Mouse (Mus musculus) v-Abl transformed pro-B cells (cell line): ENCODE data around the gene Kcnc4.

ENCODE experiments used
- in situ Hi-C, 2 experiments: fragments of 400-800 bp; cut with MboI; formaldehyde crosslinking; loops; one replicate each; pipeline ENCODE4 v1.15.1; 2025; ENCODE audit not compliant: unreplicated experiment in 2 of 2

The Kcnc4 gene

DNA sequence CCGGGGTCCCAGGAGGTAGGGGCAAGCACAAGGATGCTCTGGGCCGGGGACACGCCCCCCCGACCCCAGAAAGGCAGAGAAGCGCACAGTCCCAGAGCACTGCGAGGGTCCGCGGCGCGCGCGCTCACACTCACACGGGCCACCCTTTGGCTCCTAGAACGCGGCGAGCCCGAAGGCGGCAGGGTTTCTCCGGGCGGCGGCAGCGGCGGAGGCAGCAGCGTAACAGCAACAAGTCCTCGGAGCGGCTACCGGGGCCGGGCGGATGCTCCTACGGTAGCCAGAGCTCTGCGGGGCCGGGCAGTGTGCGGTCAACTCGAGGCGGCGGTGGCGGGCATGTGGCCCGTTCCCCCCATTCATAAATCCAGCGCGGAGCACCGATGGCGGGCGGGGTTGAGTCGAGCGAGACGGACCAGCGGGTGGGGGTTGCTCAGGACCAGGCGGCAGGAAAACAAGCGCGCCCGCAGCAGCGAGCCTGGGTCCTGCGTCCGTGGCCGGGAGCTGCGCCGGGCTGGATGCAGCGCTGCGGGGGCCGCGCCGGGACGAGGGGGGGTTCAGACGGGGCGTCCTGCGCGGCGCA, at the start of gene Kcnc4:
Kcnc4 (minus strand) TSS at position 357 of the 577 bp plus-strand sequence.
- in situ Hi-C loops, result loop anchor here (25.0 kb wide), 1 partner anchor 1797 kb away; no protein-coding TSS in a partner anchor

DNA sequence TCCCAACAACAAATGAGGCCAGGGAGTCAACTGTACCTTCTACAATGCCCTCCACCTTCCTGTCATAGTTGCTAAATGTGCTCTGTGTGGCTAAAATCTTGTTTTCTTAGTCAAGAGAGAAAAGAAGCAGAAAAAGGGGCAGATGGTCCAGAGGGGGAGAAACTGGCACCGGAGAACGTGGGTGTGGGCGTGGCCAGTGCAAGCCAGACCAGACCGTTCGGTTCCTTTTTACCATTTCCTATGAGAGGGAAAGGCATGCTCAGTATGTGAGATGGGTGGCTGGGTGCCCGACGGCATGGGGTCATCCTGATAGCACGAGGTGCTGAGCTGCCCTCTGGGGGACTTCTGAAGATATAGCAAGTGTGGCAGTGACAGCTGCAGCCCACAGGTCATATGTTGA, 49.3 kb upstream of the Kcnc4 start:
- in situ Hi-C loops, result no loop called here

DNA sequence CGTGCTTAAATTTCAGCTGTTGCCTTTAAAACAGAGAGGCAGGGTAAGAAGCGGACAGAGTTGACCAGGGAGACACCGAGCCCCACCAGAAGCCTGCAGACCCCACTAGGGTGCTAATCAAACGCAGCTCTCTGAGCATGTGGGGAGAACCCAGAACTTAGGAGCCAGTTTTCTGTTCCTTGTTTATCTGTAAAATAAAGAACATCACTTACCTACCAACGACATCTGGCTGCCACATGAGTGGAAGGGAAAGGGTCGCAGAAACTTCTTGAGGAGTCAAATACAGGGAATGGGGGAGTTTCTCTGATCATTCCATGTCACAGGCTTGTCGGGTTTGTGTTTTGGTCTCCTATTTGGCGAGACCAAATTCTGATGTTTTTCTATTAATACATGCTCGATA, 48.6 kb upstream of the Kcnc4 start:
- in situ Hi-C loops, result no loop called here

DNA sequence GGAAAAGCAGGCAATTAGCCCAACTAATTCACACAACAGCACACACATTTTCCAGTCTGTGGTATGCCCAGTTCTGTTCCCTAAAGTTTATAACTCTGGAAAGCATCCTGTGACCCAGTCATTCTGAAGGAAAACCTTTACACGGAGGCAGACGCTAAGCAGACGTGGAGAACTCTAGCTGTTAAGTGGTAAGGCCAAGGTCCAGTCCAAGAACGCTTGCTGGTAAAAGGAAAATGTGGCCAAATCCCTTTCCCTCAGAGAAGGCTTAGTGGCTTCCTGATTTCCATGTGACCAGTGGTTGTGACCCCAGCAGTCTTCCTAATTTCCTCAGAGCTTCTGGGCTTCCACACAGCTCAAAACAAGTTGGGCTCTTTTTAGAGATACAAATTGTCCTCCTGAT, 47.2 kb upstream of the Kcnc4 start:
- in situ Hi-C loops, result no loop called here

DNA sequence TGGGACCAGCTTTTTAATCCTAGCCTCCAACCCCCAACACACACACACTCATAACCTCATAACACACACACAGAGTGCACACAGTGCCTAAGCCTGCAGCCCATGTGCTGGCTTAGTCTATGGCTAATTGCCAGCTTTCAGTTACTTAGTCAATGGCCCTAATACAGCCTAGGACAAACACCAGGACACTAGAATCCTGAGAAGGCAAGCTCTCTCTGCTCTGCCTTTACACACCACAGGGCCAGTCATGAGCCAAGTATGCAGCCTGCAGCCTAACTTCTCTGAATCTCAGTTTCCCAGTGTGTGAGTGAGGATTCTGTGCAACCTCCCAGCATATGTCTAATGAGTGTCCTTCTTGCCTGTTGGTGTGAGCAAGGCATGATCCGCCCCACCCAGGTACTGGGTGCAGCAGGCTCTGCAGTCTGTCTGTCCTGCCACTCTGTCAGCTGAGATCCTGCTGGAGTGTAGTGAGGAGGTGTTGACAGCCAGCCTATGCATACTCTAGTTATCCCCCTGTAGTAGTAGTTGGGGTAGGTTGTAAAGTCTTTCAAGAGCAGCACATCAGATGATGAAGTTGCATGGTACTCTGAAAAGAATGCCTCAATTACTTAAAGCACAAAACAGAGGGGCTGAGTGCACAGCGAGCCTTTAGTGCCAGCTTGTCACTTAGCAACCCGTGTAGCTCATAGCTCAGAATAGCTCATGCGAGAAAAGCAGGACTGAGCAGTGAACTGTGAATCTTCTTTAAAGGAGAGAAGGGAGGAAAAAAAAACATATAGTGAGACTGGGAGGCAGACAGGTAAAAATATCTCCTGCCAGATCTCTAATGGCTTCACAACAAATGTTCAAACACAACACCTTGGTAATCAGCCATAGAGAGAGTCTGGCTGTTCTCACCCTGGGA, 46.4 kb upstream of the Kcnc4 start:
- in situ Hi-C loops, result no loop called here

DNA sequence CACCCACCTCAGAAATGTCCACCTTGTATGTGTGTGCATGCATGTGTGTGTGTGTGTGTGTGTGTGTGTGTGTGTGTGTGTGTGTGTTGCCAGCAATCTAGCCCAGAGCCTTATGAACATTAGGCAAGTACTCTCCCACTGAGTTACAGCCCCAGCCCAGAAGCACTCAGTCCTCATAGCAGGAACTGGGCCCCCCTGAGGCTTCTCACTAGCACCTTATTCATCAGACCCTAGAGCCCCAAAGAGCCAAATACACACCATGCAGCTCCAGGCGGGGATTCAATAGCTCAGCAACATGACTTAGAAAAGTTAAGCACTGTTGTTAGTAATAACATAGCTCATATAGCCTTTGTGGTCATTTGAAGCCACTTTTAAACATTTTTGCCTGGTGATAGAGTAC, 45.2 kb upstream of the Kcnc4 start:
- in situ Hi-C loops, result no loop called here

DNA sequence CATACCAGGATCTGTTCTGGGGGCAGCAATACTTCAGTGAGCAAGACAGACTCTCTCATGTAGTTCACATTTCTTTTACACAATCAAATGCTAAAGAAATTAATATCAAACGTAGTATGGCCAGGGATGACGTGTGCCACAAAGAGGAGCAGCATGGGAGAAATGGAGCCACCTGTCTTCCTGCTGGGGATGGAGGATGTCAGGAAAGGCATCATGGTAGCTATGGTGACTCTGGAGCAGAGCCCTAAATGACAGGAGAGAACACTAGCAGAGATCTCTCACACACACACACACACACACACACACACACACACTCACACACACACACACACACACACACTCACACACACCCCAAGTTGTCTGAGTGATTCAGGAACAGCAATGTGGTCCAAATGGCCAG, 44.4 kb upstream of the Kcnc4 start:
- in situ Hi-C loops, result no loop called here

DNA sequence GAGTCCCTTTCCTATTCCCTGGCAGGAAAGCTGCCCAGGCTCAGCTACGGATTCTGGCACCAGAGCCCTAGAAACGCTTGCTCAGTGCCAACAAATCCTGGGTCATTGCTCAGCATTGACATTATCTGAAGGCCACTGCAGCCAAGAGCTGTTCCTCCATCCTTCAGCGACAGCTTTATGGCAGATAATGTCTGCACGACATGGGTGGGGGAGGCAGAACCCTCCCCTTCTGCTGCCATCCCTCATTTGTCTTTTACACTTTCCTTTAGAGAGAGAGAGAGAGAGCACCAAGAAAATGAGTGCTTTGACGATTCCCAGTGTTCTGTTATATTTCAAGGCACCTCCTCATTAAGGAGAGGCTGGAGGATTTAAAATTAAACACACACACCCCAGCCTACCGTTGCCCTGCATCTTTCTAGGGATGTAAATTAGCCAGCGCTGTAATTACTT, 42.4 kb upstream of the Kcnc4 start:
- in situ Hi-C loops, result no loop called here

DNA sequence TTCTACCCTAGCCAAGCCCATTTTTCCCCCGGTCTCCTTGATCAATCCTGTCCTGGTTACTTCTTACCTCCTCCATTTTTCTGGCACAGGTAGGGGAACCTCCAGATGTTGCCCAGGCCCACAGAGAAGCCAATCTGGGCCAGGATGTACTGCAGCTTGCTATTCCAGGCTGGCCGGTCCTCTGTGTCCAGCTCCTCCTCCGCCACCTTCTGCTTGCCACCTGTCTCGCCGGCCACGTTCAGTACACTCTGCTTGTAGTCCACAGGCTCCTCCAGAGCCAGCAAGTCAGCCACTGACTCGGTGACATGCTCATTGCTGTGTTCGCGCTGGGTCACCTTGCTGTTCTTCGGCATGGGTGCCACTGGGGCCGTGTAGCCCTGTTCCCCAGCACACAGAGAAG, 40.9 kb upstream of the Kcnc4 start:
- in situ Hi-C loops, result no loop called here

DNA sequence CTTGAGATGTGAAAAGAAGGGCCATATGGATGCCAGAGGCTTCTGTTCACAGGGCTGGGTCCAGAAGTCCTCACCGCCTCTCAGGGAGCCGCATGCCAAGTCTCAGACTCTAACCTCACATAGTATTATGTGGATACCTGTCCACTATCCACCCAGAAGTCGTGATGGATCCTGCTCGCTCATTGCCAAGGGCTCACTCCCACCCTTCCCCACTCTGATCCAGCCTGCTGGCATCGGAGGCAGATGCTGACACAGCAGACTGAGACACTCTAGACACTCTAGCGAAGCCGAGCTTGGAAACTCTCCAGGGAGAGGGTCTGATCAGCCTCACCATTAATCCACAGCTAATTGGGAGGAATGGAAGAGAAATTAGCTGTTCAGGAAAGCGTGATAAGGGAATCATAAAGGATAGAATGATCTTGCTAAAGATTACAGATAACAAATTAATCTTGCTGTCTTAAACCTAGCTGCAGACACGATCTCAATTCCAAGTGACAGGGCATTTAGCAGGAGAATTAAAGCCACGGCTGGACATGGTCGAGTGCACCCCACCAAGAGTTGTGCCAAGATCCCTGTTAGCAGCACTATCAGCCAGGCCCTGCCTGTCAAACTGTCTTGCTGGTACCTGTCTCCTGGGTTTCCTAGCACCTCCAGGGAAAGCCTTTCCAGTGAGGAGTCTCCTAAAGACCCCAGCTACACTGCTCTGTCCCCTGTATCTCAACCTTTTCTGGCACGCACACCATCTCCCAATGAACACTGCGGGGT, 36.9 kb upstream of the Kcnc4 start:
- in situ Hi-C loops, result no loop called here

DNA sequence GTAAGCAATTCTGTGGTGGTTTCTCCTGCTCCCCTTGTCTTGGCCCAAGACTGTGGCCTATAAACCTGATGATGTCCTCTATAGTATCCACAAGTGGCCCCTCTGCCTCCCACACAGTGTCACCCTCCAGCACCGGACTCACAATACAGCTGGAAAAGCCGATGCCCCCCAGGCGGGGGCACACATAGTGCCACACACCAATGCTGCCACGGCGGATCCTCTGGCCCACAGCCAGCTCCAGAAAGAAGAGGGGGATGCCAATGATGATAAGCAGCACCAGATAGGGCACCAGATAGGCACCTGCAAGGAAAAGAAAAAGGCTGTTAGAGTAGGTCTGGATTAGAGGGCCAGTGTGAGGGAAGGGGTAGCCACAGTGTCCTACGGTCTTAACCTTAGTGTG, 36.2 kb upstream of the Kcnc4 start:
- in situ Hi-C loops, result no loop called here

DNA sequence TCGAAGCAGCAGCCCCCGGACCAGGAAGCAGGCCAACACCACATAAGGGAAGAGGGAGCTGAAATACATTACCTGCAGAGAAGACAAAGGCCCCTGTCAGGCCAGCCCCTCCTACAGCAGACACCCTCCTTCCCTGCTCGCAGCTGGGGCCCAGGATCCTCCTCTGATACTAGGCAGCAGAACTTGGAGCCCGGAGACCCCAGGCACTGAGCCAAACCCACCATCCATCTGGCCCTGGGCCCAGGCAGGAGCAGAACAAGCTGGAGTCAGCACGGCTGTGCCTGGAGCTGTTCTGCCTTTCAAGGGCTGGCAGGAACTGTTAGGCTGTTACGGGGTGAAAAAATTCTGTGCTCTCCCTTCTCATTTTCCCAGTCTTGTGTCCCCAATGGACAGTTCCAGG, 32.1 kb upstream of the Kcnc4 start:
- in situ Hi-C loops, result no loop called here

DNA sequence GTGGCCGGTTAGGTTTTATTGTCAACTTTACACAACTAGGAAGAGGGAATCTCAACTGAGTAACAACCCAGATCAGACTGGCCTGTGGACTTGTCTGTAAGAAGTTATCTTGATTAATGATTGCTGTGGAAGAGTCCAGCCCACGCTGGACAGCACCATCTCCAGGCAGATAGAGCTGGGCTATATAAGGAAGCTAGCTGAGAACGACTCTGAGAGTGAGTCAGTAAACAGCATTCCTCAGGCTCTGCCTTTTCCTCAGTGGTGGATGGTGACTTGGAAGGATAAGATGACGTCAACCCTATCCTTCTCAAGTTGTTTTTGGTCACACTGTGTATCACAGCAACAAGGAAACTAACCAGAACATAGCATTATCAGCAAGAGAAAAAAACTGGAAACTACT, 29.3 kb upstream of the Kcnc4 start:
- in situ Hi-C loops, result no loop called here

DNA sequence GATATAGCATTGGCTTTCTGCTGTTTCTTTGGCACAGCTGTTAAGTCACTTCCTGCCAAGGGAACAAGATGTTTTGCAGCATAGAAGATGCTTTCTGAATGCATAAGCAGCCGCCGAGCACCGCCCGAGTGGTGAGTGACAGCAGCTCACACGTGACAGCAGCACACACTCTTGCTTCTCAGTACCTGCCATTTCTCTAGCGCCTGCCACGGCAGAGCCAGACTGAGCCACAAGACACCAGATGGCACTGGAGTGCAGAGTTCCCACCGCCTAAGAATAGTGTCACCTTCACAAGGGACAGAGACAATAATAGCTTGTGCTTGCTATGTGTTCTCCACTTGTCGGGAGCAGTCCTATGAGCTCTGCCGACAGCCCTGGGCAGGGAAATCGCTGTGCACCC, 23.9 kb upstream of the Kcnc4 start:
- in situ Hi-C loops, result no loop called here

DNA sequence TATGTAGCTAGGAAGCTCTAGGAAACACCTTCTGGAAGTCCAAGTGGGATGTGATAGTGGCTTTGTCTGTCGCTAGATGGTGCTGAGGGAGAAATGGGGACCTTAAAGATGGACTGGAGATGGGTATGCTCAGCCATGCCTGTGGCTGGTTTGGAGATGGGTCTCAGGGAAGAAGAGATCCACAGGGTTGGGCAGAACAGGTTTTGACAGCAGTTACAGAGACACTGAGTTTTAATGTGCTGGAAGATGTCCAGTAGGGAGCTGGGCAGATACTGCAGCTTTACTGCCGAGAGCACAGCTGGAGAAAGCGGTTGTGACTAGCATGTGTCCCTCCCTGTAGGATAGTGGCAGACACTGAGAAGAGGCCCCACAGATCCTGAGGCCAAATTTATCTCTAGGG, 21.3 kb upstream of the Kcnc4 start:
- in situ Hi-C loops, result no loop called here

DNA sequence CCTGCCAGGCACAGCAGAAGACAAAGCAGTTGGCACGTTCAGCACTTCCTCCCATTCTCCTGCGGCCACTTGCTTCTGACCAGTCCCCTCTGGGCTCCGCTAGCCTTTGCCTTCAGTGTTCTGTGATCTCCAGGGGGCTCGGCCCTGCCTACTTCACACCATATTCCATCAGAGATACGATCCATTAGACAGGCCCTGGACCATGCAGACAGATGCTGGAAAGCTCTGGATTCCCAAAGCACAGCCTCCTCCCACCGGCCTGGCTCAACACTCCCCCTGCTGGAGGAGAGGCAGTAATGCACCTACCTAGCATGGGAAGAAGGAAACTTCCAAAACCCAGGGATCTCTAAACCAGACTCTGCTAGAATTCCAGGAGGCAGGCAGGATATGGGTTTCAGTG, 12.8 kb upstream of the Kcnc4 start:
- in situ Hi-C loops, result loop anchor here (10.0 to 25.0 kb wide), 2 partner anchors 537 to 1810 kb away; no protein-coding TSS in a partner anchor

DNA sequence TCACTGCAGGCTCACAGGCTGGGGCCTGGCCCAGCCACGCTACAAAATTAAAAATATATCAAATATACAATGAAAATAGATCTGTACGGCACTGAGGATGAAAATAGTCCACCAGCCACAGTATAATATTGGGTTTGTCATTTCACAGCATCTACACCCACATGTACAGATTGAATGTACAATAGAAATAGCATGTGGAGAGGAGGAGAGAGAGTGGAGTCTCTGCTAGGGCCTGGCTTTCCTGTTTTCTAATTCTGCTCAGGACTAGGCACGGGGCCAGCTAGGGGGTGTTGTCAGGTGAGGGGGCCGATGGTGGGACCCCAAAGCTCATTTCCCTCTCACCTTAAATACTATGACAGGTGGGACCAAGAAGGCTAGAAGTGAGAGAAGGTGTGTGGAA, 9.7 kb upstream of the Kcnc4 start:
- in situ Hi-C loops, result loop anchor here (10.0 to 25.0 kb wide), 4 partner anchors 234 to 1807 kb away; partner anchors contain the start of genes A630076J17Rik (in 2 of the 2) and Prok1 (in 2 of the 2)

DNA sequence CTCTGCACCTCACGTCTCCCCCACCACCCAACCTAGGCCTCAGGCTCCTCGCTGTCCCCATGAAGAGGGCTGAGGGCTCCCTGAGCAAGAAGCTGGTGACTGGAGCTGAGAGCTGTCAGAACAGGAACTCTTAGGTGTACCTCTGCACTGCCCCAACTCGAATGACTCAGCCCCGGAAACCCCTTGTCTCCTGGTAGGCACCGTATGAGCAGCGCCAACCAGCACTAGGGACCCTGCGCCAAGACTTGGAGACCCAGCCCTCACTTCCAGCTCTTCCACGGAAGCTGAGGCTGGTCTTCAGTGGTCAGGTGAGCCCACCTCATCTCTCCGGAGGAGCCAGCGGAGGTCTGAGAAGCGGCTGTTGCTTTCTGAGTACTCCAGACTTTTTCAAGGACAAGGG, 8.8 kb upstream of the Kcnc4 start:
- in situ Hi-C loops, result loop anchor here (10.0 to 25.0 kb wide), 4 partner anchors 233 to 1806 kb away; partner anchors contain the start of genes A630076J17Rik (in 2 of the 2) and Prok1 (in 2 of the 2)

DNA sequence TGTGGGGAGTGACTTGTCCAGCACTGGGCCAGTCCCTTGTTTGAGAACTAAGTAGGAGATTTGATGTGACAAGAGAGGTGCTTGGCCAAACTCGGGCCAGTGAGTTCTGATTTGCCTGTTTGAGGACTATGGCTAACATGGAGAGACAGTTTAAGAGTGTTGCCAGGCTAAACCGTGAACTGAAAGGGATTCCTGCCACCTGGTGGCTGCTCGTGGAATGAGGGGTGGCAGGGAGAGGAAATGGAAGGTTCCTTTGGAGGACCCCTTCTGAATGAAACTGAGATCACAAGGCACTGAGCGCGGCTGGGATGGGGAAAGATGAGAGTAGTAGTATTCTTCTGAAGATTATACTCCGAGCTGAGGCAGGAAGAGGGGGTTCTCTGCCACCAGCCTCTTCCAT, 7.2 kb upstream of the Kcnc4 start:
- in situ Hi-C loops, result loop anchor here (10.0 to 25.0 kb wide), 4 partner anchors 232 to 1804 kb away; partner anchors contain the start of genes A630076J17Rik (in 2 of the 2) and Prok1 (in 2 of the 2)

DNA sequence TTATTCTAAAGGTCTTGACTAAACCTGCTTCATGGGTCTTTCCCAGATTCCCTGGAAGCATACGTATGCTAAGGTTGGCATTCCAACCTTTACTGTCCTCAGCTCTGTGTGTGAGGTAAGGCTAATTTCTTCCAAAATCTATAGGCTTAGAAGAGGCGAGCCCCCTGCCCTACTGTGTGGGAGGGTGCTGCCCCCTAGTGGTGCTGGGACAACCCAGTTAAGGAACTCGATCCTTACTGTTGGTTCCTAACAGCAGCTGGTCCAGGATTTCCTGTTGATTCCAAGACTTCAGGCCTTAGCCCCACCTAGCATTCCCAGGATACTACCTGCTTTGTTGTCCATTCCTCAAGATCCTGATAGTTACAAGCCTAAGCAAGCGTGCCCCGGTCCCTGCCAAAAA, 2.8 kb upstream of the Kcnc4 start:
- in situ Hi-C loops, result loop anchor here (5.0 to 25.0 kb wide), 9 partner anchors 105 to 1800 kb away; partner anchors contain the start of genes A630076J17Rik (in 2 of the 2) and Prok1 (in 2 of the 2)
